Mouse (Mus musculus): ENCODE measurements around the gene Aldh9a1. TPM values are rescaled to one million over a fixed set of nuclear protein-coding genes. Genes with fewer than 3 reads are reported as not detected.
A peak's percentile ranks its signal among the peaks of the same experiment; 100 is the strongest.
"Not testable (repeated sequence)": the region's sequence is repeated elsewhere in the genome, so short reads cannot be mapped to it uniquely, and the experiment has no call there.

Gene Aldh9a1
- polyA plus RNA-seq, 1 experiment from 2014 or later = 28.4 TPM

GRCm38 (mm10) chr1:167331106-167331505 lies 18.7 kb upstream of the Aldh9a1 start:
- H3K4me2 ChIP-seq = no peak overlapping the region
- no peak for ATAC-seq (ENCODE audit: extremely low read depth, insufficient number of reproducible peaks, low FRiP score, low TSS enrichment)
- H3K27ac ChIP-seq (replicated peaks) = no peak overlapping the region
- 83% methylated on average over 8 of the region's 8 CpGs for WGBS
- H3K9ac ChIP-seq = no peak overlapping the region
- no peaks in the 10 kb centered on the region for H3K9me3 ChIP-seq
- H3K36me3 ChIP-seq = peaks cover 70% of the 10 kb centered on the region
- no peak overlapping the region for H3K4me3 ChIP-seq
- H3K4me1 ChIP-seq = no peaks in the 10 kb centered on the region
- H3K27me3 ChIP-seq (replicated peaks) = no peaks in the 10 kb centered on the region

- Histone ChIP-seq H3K4me3 (no peak overlapping the region), H3K27ac (replicated peaks) (no peak overlapping the region), H3K36me3 (peaks cover 25% of the 10 kb centered on the region), H3K4me2 (no peak overlapping the region), H3K9ac (no peak overlapping the region), H3K27me3 (replicated peaks) (peaks cover 6% of the 10 kb centered on the region; the same call in 1 of the 2 replicates), H3K4me1 (0 out of 2 replicates have a peak, but pooled peaks cover 4% of the 10 kb centered on the region), H3K9me3 (no peaks in the 10 kb centered on the region)
- ATAC-seq (ENCODE audit: extremely low read depth, insufficient number of reproducible peaks, low FRiP score, low TSS enrichment) = no peak
- 58% methylated on average over 3 of the region's 3 CpGs for WGBS
Measured at GRCm38 (mm10) chr1:167336398-167336797, 13.4 kb upstream of the Aldh9a1 start.

DNA sequence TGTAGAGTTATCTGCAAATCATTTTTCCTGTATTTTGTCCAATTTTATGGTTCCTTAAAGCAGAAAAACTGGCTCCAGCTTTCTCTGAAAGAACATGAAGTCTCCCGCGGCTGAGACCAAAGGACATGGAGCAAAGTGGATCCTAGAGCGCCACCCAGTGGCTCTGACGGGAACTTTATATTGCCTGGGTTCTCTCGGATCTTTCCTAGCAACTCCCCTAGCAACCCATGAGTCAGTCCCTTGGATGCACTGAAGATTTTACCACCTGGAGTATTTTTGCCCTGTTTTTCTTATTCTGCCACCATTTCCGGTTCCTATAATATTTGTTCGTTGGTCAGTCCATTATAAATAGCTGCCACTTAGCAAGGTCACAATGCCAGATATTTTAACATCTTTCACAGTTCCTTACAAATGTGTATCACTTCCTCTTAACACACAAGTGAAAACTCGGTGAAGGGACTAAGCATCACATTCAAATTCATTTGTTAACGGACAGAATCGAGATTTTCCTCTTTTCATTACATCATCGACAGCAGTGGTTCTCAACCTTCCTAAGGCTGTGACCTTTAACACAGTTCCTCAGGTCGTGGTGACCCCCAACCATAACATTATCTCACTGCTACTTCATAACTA lies 12.2 kb upstream of the Aldh9a1 start:
- WGBS = 18% methylated on average over 12 of the region's 12 CpGs
- Histone ChIP-seq H3K27ac (replicated peaks) (no peak overlapping the region), H3K27me3 (replicated peaks) (peaks cover 7% of the 10 kb centered on the region; the same call in 1 of the 2 replicates), H3K4me3 (no peak overlapping the region), H3K4me2 (no peak overlapping the region), H3K36me3 (peaks cover 14% of the 10 kb centered on the region), H3K9ac (no peak overlapping the region), H3K4me1 (0 out of 2 replicates have a peak, but pooled peaks cover 4% of the 10 kb centered on the region), H3K9me3 (no peaks in the 10 kb centered on the region)
- ATAC-seq (ENCODE audit: extremely low read depth, insufficient number of reproducible peaks, low FRiP score, low TSS enrichment) = no peak

DNA sequence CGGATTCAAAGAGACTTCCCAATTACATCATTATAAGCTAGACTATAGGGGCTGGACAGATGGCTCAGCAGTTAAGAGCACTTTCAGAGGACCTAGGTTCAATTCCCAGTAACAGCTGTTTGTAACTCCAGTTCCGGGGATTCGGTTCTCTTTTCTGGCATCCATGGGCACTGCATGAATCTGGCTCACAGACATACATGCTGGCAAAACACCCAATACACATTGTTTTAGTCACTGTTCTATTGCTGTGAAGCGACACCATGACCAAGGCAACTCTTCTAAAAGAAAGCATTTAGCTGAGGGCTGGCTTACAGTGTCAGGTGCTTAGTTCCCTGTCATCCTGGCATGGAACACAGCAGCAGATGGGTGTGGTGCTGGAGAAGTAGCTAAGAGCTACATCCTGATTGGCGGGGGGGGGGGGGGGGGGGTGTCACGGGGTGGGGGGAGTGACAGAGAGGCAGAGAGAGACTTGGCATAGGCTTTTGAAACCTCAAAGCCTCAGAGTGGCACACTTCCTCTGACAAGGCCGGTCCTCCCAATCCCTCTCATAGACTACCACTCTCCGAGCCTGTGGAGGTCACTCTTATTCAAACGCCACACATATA lies 10.5 kb upstream of the Aldh9a1 start:
- Histone ChIP-seq H3K9ac (no peak overlapping the region), H3K27ac (replicated peaks) (no peak overlapping the region), H3K4me1 (0 out of 2 replicates have a peak, but pooled peaks cover 4% of the 10 kb centered on the region), H3K27me3 (replicated peaks) (peaks cover 7% of the 10 kb centered on the region; the same call in 1 of the 2 replicates), H3K9me3 (no peaks in the 10 kb centered on the region), H3K4me2 (no peak overlapping the region), H3K4me3 (no peak overlapping the region), H3K36me3 (no peaks in the 10 kb centered on the region)
- no peak for ATAC-seq (ENCODE audit: extremely low read depth, insufficient number of reproducible peaks, low FRiP score, low TSS enrichment)
- WGBS = 85% methylated on average over 7 of the region's 9 CpGs

GRCm38 (mm10) chr1:167340111-167340787 lies 9.5 kb upstream of the Aldh9a1 start:
- Histone ChIP-seq H3K27ac (replicated peaks) (no peak overlapping the region), H3K36me3 (no peaks in the 10 kb centered on the region), H3K9me3 (no peaks in the 10 kb centered on the region), H3K4me3 (peak overlapping the region; percentile 61), H3K27me3 (replicated peaks) (peaks cover 7% of the 10 kb centered on the region; the same call in 1 of the 2 replicates), H3K4me2 (peak overlapping the region; percentile 90), H3K4me1 (0 out of 2 replicates have a peak, but pooled peaks cover 4% of the 10 kb centered on the region), H3K9ac (peak overlapping the region; percentile 81)
- 2% methylated on average over 47 of the region's 47 CpGs for WGBS
- ATAC-seq (ENCODE audit: extremely low read depth, insufficient number of reproducible peaks, low FRiP score, low TSS enrichment) = no peak

- Histone ChIP-seq H3K36me3 (no peaks in the 10 kb centered on the region), H3K4me3 (peak overlapping the region; percentile 61; the same call in 1 of the 2 replicates), H3K4me1 (0 out of 2 replicates have a peak, but pooled peaks cover 4% of the 10 kb centered on the region), H3K27ac (replicated peaks) (no peak overlapping the region), H3K4me2 (peak overlapping the region; percentile 90), H3K27me3 (replicated peaks) (peaks cover 7% of the 10 kb centered on the region; the same call in 1 of the 2 replicates), H3K9ac (no peak overlapping the region), H3K9me3 (no peaks in the 10 kb centered on the region)
- ATAC-seq (ENCODE audit: extremely low read depth, insufficient number of reproducible peaks, low FRiP score, low TSS enrichment) = no peak
- 88% methylated on average over 3 of the region's 3 CpGs for WGBS
Measured at GRCm38 (mm10) chr1:167340910-167341528, 8.8 kb upstream of the Aldh9a1 start.

- peaks cover 7% of the 10 kb centered on the region; the same call in 1 of the 2 replicates for H3K27me3 ChIP-seq (replicated peaks)
- ATAC-seq (ENCODE audit: extremely low read depth, insufficient number of reproducible peaks, low FRiP score, low TSS enrichment) = no peak
- no peak overlapping the region for H3K9ac ChIP-seq
- H3K36me3 ChIP-seq = no peaks in the 10 kb centered on the region
- 0 out of 2 replicates have a peak, but pooled peaks cover 4% of the 10 kb centered on the region for H3K4me1 ChIP-seq
- H3K27ac ChIP-seq (replicated peaks) = no peak overlapping the region
- H3K4me2 ChIP-seq = no peak overlapping the region
- 85% methylated on average over 10 of the region's 10 CpGs for WGBS
- no peak overlapping the region for H3K4me3 ChIP-seq
- no peaks in the 10 kb centered on the region for H3K9me3 ChIP-seq
Measured at GRCm38 (mm10) chr1:167342831-167343230, 7.0 kb upstream of the Aldh9a1 start.

- H3K9ac ChIP-seq; ATAC-seq (ENCODE audit: extremely low read depth, insufficient number of reproducible peaks, low FRiP score, low TSS enrichment); H3K4me1 ChIP-seq; H3K4me3 ChIP-seq; H3K36me3 ChIP-seq; H3K27ac ChIP-seq (replicated peaks); H3K27me3 ChIP-seq (replicated peaks); H3K4me2 ChIP-seq; H3K9me3 ChIP-seq: not testable (repeated sequence)
- WGBS = 83% methylated on average over 10 of the region's 10 CpGs
Measured at GRCm38 (mm10) chr1:167345994-167346520, 3.7 kb upstream of the Aldh9a1 start.

GRCm38 (mm10) chr1:167349206-167349605 lies 585 bp upstream of the Aldh9a1 start:
- 61% methylated on average over 3 of the region's 3 CpGs for WGBS
- not testable (repeated sequence) for H3K4me1 ChIP-seq; ATAC-seq (ENCODE audit: extremely low read depth, insufficient number of reproducible peaks, low FRiP score, low TSS enrichment); H3K27me3 ChIP-seq (replicated peaks); H3K9ac ChIP-seq; H3K9me3 ChIP-seq
- H3K4me3 ChIP-seq = peak overlapping the region; percentile 70; the same call in 1 of the 2 replicates
- H3K27ac ChIP-seq (replicated peaks) = peak overlapping the region; percentile 71; the same call in 1 of the 2 replicates
- H3K36me3 ChIP-seq = peaks cover 12% of the 10 kb centered on the region
- H3K4me2 ChIP-seq = peak overlapping the region; percentile 90

DNA sequence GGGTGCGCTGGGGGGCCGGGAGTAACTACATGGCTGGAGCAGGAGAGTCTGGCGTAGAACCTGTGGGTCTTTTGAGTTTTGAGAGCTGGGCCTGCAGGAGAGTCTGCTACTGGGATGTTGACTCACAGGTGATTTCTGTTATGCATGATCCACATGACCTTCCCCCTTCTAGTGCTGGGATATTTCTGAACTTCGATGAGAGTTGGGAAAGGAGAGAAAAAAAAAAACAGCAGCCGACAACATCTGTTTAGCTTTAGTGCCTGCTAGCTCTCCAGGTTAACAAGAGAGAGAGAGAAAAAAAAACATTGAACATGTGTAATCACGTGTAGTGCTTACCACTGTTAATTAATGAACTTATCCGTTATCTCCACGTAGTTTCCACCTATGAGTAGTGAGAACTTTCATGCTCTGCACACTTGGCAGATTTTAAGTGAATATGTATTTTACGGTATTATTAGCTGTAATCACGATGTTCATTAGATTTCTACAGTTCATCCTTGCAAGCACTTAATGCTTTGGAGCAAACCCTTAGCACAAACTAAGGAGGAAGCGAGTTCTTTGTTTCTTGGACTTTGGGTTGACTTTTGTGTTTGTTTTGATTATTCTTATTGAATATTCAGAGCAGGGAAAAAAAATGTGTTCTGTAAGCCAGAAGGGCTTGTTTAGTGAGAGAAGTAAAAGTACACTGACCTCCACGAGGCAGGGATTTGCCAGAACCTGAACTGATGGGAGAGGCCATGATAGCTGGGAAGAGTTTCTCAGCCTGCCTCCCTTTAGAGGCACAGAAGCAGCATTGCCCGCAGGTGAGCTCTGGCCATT lies 1.0 kb downstream of the Aldh9a1 start:
- Histone ChIP-seq H3K27me3 (replicated peaks) (no peaks in the 10 kb centered on the region), H3K4me3 (peak overlapping the region; percentile 70), H3K27ac (replicated peaks) (peak overlapping the region; percentile 71), H3K9me3 (no peaks in the 10 kb centered on the region), H3K4me1 (peaks cover 10% of the 10 kb centered on the region), H3K36me3 (peaks cover 28% of the 10 kb centered on the region), H3K4me2 (peak overlapping the region; percentile 90), H3K9ac (peak overlapping the region; percentile 83)
- 0 out of 2 replicates have a peak, but pooled peaks have one; percentile 7 for ATAC-seq (ENCODE audit: extremely low read depth, insufficient number of reproducible peaks, low FRiP score, low TSS enrichment)
- 31% methylated on average over 13 of the region's 13 CpGs for WGBS
